10 mouse cellular contexts compared by ENCODE assay signal in genomic region chr2:151008006-151008405, GRCm38 (mm10). TPM values are rescaled to one million over a fixed set of nuclear protein-coding genes. Genes with fewer than 3 reads are reported as not detected.
A peak's percentile ranks its signal among the peaks of the same experiment; 100 is the strongest.
DNase-seq lines count a peak whose midpoint lies in the region; ATAC-seq lines count a peak whose summit lies in the region.
"Had no signal": no experiment of that assay in that cellular context is flagged by ENCODE, and none has a peak within 500 bp of the region (broad histone marks: within the 10 kb centered on the region; RNA-seq: fewer than 3 reads in every experiment).

No protein-coding gene starts in this region.

- no peak overlapping the region for H3K27ac ChIP-seq in heart, embryonic 14.5 days (replicated peaks in 1 of 2; ENCODE audit: control insufficient read depth in 1 of 2, insufficient read depth in 1 of 2, low read depth in 2 of 2, low read length in 2 of 2)
- H3K27ac ChIP-seq in hindbrain, embryonic 12.5 days: no peak overlapping the region
- H3K27ac ChIP-seq in midbrain, embryonic 11.5 days (ENCODE audit: low read depth, low read length): no peak overlapping the region

- no peaks in the 10 kb centered on the region for H3K27me3 ChIP-seq in heart, embryonic 14.5 days (ENCODE audit: control insufficient read depth, insufficient read depth, low read length)
- no peaks in the 10 kb centered on the region for H3K27me3 ChIP-seq in hindbrain, embryonic 12.5 days
- H3K27me3 ChIP-seq in midbrain, embryonic 11.5 days (ENCODE audit: control insufficient read depth, insufficient read depth, low read length): no peaks in the 10 kb centered on the region; the same call in 1 of the 2 replicates

- 49% methylated on average over 6 of the region's 6 CpGs for WGBS in heart, embryonic 14.5 days
- WGBS in hindbrain, embryonic 12.5 days: 52% methylated on average over 6 of the region's 6 CpGs
- 55% methylated on average over 6 of the region's 6 CpGs for WGBS in midbrain, embryonic 11.5 days

- no peaks in the 10 kb centered on the region for H3K9me3 ChIP-seq in heart, embryonic 14.5 days (ENCODE audit: control insufficient read depth, low read length)
- H3K9me3 ChIP-seq in hindbrain, embryonic 12.5 days (replicated peaks): no peaks in the 10 kb centered on the region
- no peaks in the 10 kb centered on the region for H3K9me3 ChIP-seq in midbrain, embryonic 11.5 days (ENCODE audit: control insufficient read depth, low read length)

- H3K9ac ChIP-seq in heart, embryonic 14.5 days (ENCODE audit: low read length): peak overlapping the region; percentile 77; the same call in 1 of the 2 replicates
- peak overlapping the region; percentile 76 for H3K9ac ChIP-seq in hindbrain, embryonic 12.5 days
- H3K9ac ChIP-seq in midbrain, embryonic 11.5 days (ENCODE audit: low read length): peak overlapping the region; percentile 80

- peak overlapping the region; percentile 62 to 97 for H3K4me3 ChIP-seq in heart, embryonic 14.5 days (ENCODE audit: control insufficient read depth in 1 of 2, insufficient read depth in 1 of 2, low read depth in 1 of 2, low read length in 2 of 2)
- peak overlapping the region; percentile 72 for H3K4me3 ChIP-seq in hindbrain, embryonic 12.5 days
- H3K4me3 ChIP-seq in midbrain, embryonic 11.5 days (ENCODE audit: low read depth, low read length): peak overlapping the region; percentile 54

- H3K36me3 ChIP-seq in heart, embryonic 14.5 days (ENCODE audit: control insufficient read depth, insufficient read depth, low read length): no peaks in the 10 kb centered on the region
- no peaks in the 10 kb centered on the region for H3K36me3 ChIP-seq in hindbrain, embryonic 12.5 days
- H3K36me3 ChIP-seq in midbrain, embryonic 11.5 days (ENCODE audit: control insufficient read depth, insufficient read depth, low read length): no peaks in the 10 kb centered on the region

- no peak for DNase-seq in heart, adult 9 months (ENCODE audit: low spot score in 2 of 2)
- peak; percentile 19 for DNase-seq in MEL-GATA-1-ER (ENCODE audit: extremely low read depth, low read depth)
- DNase-seq in midbrain, embryonic 11.5 days (ENCODE audit: low spot score, missing footprints): peak; percentile 85
- DNase-seq in c-Kit-positive CD71-positive TER-119-positive erythroid progenitor cells, embryonic 14.5 days (ENCODE audit: low spot score): no peak
- no peak for DNase-seq in left cerebral cortex, adult 11 months (ENCODE audit: low spot score)
- DNase-seq in thymus, postnatal 4 days: no peak
- DNase-seq: layer of hippocampus, postnatal 36 days; right cerebral cortex, postnatal 14 days had no signal

- H3K4me1 ChIP-seq in heart, embryonic 14.5 days (ENCODE audit: control insufficient read depth in 2 of 2, insufficient read depth in 2 of 2, low read length in 2 of 2): peaks cover 9 to 13% of the 10 kb centered on the region in 2 experiments
- peaks cover 14% of the 10 kb centered on the region for H3K4me1 ChIP-seq in hindbrain, embryonic 12.5 days
- H3K4me1 ChIP-seq in midbrain, embryonic 11.5 days (ENCODE audit: control insufficient read depth, insufficient read depth, low read length): peaks cover 11% of the 10 kb centered on the region

- peak overlapping the region; percentile 96 for H3K4me2 ChIP-seq in heart, embryonic 14.5 days (ENCODE audit: low read length)
- H3K4me2 ChIP-seq in hindbrain, embryonic 12.5 days (replicated peaks): peak overlapping the region; percentile 89
- H3K4me2 ChIP-seq in midbrain, embryonic 11.5 days: peak overlapping the region; percentile 75

- no peak for ATAC-seq in heart, embryonic 14.5 days (ENCODE audit: insufficient number of reproducible peaks, insufficient read depth, low FRiP score, low read depth)
- ATAC-seq in hindbrain, embryonic 12.5 days (ENCODE audit: low FRiP score): no peak
- no peak for ATAC-seq in midbrain, embryonic 11.5 days (ENCODE audit: low FRiP score)

RNA-seq across cellular contexts. Expression of gene Ninl, which starts 31.2 kb away (rescaled TPM):
- 4.0 and 5.8 TPM in 2 replicates for polyA plus RNA-seq in heart, embryonic 14.5 days (2014; fragmentation: Nextera tagmentation; extraction: Ambion mirVana)
- 9.8 and 12.1 TPM in 2 replicates for polyA plus RNA-seq in hindbrain, embryonic 12.5 days (2016; fragmentation: Nextera tagmentation; extraction: Ambion mirVana)
- 11.2 and 11.6 TPM in 2 replicates for polyA plus RNA-seq in midbrain, embryonic 11.5 days (2014; fragmentation: Nextera tagmentation; extraction: Ambion mirVana)

RNA-seq across cellular contexts. Expression of gene Nanp, which starts 31.2 kb away (rescaled TPM):
- polyA plus RNA-seq in heart, embryonic 14.5 days (2014; fragmentation: Nextera tagmentation; extraction: Ambion mirVana): 18.2 and 19.2 TPM in 2 replicates
- polyA plus RNA-seq in hindbrain, embryonic 12.5 days (2016; fragmentation: Nextera tagmentation; extraction: Ambion mirVana): 36.2 and 38.1 TPM in 2 replicates
- polyA plus RNA-seq in midbrain, embryonic 11.5 days (2014; fragmentation: Nextera tagmentation; extraction: Ambion mirVana): 52.4 and 58.9 TPM in 2 replicates

Comparison
In these comparisons a context has a peak if more than half of its experiments do, and no peak if none do; other contexts are left out.
1. DNase-seq: peak in MEL-GATA-1-ER (single experiment) and midbrain, embryonic 11.5 days (single experiment); none in heart, adult 9 months (0 of 2), c-Kit-positive CD71-positive TER-119-positive erythroid progenitor cells, embryonic 14.5 days (single experiment), left cerebral cortex, adult 11 months (single experiment) and thymus, postnatal 4 days (single experiment).
2. Peak in every context shown above with its lines, with median percentiles within 50 percentile points of each other: H3K4me2 ChIP-seq, H3K4me3 ChIP-seq and H3K9ac ChIP-seq.